ENCODE assay signal across 8 mouse cellular contexts in the genomic region with DNA sequence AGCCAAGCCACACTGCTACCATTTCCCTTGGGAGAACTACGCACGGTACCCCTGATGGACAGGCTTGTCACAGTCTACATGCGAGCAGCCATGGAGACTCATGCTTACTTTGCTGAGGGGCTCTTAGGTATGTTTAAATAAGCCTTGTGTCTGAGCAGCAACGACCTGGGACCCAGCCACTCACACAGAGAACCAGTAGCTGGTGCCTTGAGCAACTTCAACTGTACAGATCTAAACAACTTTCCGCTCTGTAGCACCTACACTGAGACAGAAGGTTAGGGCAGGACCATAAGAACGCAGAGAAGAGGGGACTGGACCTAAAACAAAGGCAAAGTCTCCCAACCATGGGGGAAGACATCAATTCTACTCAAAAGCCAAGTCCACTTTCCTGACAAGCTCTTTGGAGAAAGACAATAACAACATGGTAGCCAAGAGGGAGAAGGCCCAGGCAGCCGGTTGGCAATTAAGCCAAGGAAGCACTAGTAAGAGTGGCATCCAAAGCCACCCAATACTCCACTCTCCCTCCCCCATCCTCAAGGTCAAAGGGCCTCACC. TPM values are rescaled to one million over a fixed set of nuclear protein-coding genes. Genes with fewer than 3 reads are reported as not detected.
DNase-seq lines count a peak whose midpoint lies in the region; ATAC-seq and TF ChIP-seq lines count a peak whose summit lies in the region.

No protein-coding gene starts in this region.

- peak overlapping the region; percentile 79 for H3K4me3 ChIP-seq in lung, postnatal 0 days (ENCODE audit: low read depth, low read length)
- peak overlapping the region; percentile 83 for H3K4me3 ChIP-seq in forebrain, embryonic 13.5 days
- H3K4me3 ChIP-seq in limb, embryonic 11.5 days (ENCODE audit: low read depth, low read length), result peak overlapping the region; percentile 41
- H3K4me3 ChIP-seq in small intestine, adult 2 months (ENCODE audit: low read depth, low read length), result peak overlapping the region; percentile 91

- TF ChIP-seq CTCF in lung, postnatal 0 days (IDR thresholded peaks at IDR 0.05), result no peak
- no peak for TF ChIP-seq CTCF in small intestine, adult 2 months (IDR thresholded peaks at IDR 0.05; ENCODE audit: extremely low read depth, insufficient read length, insufficient replicate concordance, low read depth, low read length)

- H3K4me2 ChIP-seq in lung, postnatal 0 days (replicated peaks; ENCODE audit: low read depth, low read length), result peak overlapping the region; percentile 89
- peak overlapping the region; percentile 90 for H3K4me2 ChIP-seq in forebrain, embryonic 13.5 days
- peak overlapping the region; percentile 85 for H3K4me2 ChIP-seq in limb, embryonic 11.5 days (ENCODE audit: low read depth, severe bottlenecking)

- no peak for TF ChIP-seq POLR2A in small intestine, adult 2 months (IDR thresholded peaks at IDR 0.05; ENCODE audit: low read depth, low read length)

- WGBS in lung, postnatal 0 days, result 36% methylated on average over 7 of the region's 7 CpGs
- 44% methylated on average over 7 of the region's 7 CpGs for WGBS in forebrain, embryonic 13.5 days
- WGBS in limb, embryonic 11.5 days, result 62% methylated on average over 7 of the region's 7 CpGs
- 45% methylated on average over 7 of the region's 7 CpGs for WGBS in small intestine, adult 2 months

- peak overlapping the region; percentile 41 for H3K9ac ChIP-seq in lung, postnatal 0 days (replicated peaks; ENCODE audit: low read depth)
- peak overlapping the region; percentile 85 for H3K9ac ChIP-seq in forebrain, embryonic 13.5 days
- H3K9ac ChIP-seq in limb, embryonic 11.5 days (ENCODE audit: low read length), result peak overlapping the region; percentile 53; the same call in 1 of the 2 replicates

- H3K9me3 ChIP-seq in lung, postnatal 0 days (ENCODE audit: low read length), result no peaks in the 10 kb centered on the region
- no peaks in the 10 kb centered on the region for H3K9me3 ChIP-seq in forebrain, embryonic 13.5 days (replicated peaks)
- H3K9me3 ChIP-seq in limb, embryonic 11.5 days (ENCODE audit: control insufficient read depth, low read length), result no peaks in the 10 kb centered on the region

- H3K27me3 ChIP-seq in lung, postnatal 0 days (replicated peaks; ENCODE audit: insufficient read depth, low read length), result no peaks in the 10 kb centered on the region
- H3K27me3 ChIP-seq in forebrain, embryonic 13.5 days, result no peaks in the 10 kb centered on the region; the same call in 1 of the 2 replicates
- no peaks in the 10 kb centered on the region for H3K27me3 ChIP-seq in limb, embryonic 11.5 days (ENCODE audit: control insufficient read depth, insufficient read depth, low read length)
- no peaks in the 10 kb centered on the region for H3K27me3 ChIP-seq in small intestine, adult 2 months (ENCODE audit: control insufficient read depth, insufficient read depth, low read length)

- ATAC-seq in lung, postnatal 0 days, result no peak
- ATAC-seq in forebrain, embryonic 13.5 days, result no peak
- no peak for ATAC-seq in limb, embryonic 11.5 days (ENCODE audit: insufficient number of reproducible peaks, low FRiP score, low TSS enrichment, low read depth)

- H3K27ac ChIP-seq in lung, postnatal 0 days (ENCODE audit: low read length), result no peak overlapping the region
- no peak overlapping the region; the same call in 1 of the 2 replicates for H3K27ac ChIP-seq in forebrain, embryonic 13.5 days
- H3K27ac ChIP-seq in limb, embryonic 11.5 days (replicated peaks; ENCODE audit: low read depth, low read length), result no peak overlapping the region
- 0 out of 2 replicates have a peak overlapping the region, but pooled peaks have one; percentile 2 for H3K27ac ChIP-seq in small intestine, adult 2 months (ENCODE audit: insufficient read depth, low read depth, low read length)

- no peak for DNase-seq in lung, postnatal 0 days (ENCODE audit: low spot score)
- no peak for DNase-seq in lung, postnatal 10 days
- DNase-seq in limb, embryonic 11.5 days (ENCODE audit: low spot score), result no peak
- DNase-seq in spleen, postnatal 36 days (ENCODE audit: low spot score in 2 of 2), result no peak
- no peak for DNase-seq in frontal cortex, postnatal 25 days (ENCODE audit: low spot score in 2 of 2)
- no peak for DNase-seq in layer of hippocampus, adult 9-11 months

- H3K36me3 ChIP-seq in lung, postnatal 0 days (ENCODE audit: insufficient read depth, low read length), result no peaks in the 10 kb centered on the region
- H3K36me3 ChIP-seq in forebrain, embryonic 13.5 days (ENCODE audit: poor library complexity, severe bottlenecking), result peaks cover 13% of the 10 kb centered on the region
- peaks cover 4% of the 10 kb centered on the region; the same call in 1 of the 2 replicates for H3K36me3 ChIP-seq in limb, embryonic 11.5 days (ENCODE audit: control insufficient read depth, insufficient read depth, low read length)
- peaks cover 13% of the 10 kb centered on the region for H3K36me3 ChIP-seq in small intestine, adult 2 months (ENCODE audit: control insufficient read depth, insufficient read depth, low read length)

- no peak for TF ChIP-seq EP300 in lung, postnatal 0 days (IDR thresholded peaks at IDR 0.05)

- H3K4me1 ChIP-seq in lung, postnatal 0 days (ENCODE audit: insufficient read depth, low read depth, low read length), result peaks cover 22% of the 10 kb centered on the region; the same call in 1 of the 2 replicates
- peaks cover 86% of the 10 kb centered on the region for H3K4me1 ChIP-seq in forebrain, embryonic 13.5 days
- H3K4me1 ChIP-seq in limb, embryonic 11.5 days (ENCODE audit: control insufficient read depth, insufficient read depth, low read length), result peaks cover 66% of the 10 kb centered on the region
- peaks cover 41% of the 10 kb centered on the region for H3K4me1 ChIP-seq in small intestine, adult 2 months (ENCODE audit: control insufficient read depth, insufficient read depth, insufficient read length, low read length)

RNA-seq across cellular contexts. Expression of a gene that starts 4.3 kb away (rescaled TPM):
- polyA plus RNA-seq in lung, postnatal 0 days (2015; fragmentation: Nextera tagmentation; extraction: Ambion mirVana), result 6.9 and 7.2 TPM in 2 replicates
- polyA plus RNA-seq in forebrain, embryonic 13.5 days (2015; fragmentation: Nextera tagmentation; extraction: Ambion mirVana), result 4.5 and 5.2 TPM in 2 replicates
- 8.3 and 9.3 TPM in 2 replicates for polyA plus RNA-seq in limb, embryonic 11.5 days (2014; fragmentation: Nextera tagmentation; extraction: Ambion mirVana)
- 7.5 and 31.2 TPM in 2 replicates for polyA plus RNA-seq in small intestine, adult 2 months (2012; rRNA removed)

Comparison
In these comparisons a context has a peak if more than half of its experiments do, and no peak if none do; other contexts are left out.
1. H3K4me3 ChIP-seq: peak in every context shown above with its lines; median percentile 91 in small intestine, adult 2 months; 83 in forebrain, embryonic 13.5 days; 79 in lung, postnatal 0 days; 41 in limb, embryonic 11.5 days.